Mouse (Mus musculus): ENCODE measurements at regions not wholly inside any gene's neighbourhood (a gene's known extent, or its start where the extent isn't known, plus 50 kb on each side); places are given as distances from the start of the nearest gene placed in this dataset.

GRCm38 (mm10) chr10:17287141-17287540 is 435.9 kb upstream of the Cited2 start:
- ATAC-seq (ENCODE audit: low FRiP score) = no peak
- Histone ChIP-seq H3K9ac (no peak overlapping the region), H3K36me3 (replicated peaks) (no peaks in the 10 kb centered on the region), H3K9me3 (no peaks in the 10 kb centered on the region), H3K4me1 (no peaks in the 10 kb centered on the region; the same call in 1 of the 2 replicates), H3K27ac (no peak overlapping the region), H3K4me3 (replicated peaks) (no peak overlapping the region), H3K4me2 (no peak overlapping the region), H3K27me3 (no peaks in the 10 kb centered on the region)
- 73% methylated on average over 2 of the region's 2 CpGs for WGBS

- no peak for ATAC-seq (ENCODE audit: low FRiP score)
- H3K27ac ChIP-seq = no peak overlapping the region
Observed at GRCm38 (mm10) chr10:17288231-17288630, 434.8 kb upstream of the Cited2 start.

GRCm38 (mm10) chr10:17292331-17292730 is 430.7 kb upstream of the Cited2 start:
- no peaks in the 10 kb centered on the region for H3K36me3 ChIP-seq (replicated peaks)
- no peak overlapping the region for H3K4me2 ChIP-seq
- no peaks in the 10 kb centered on the region for H3K9me3 ChIP-seq
- no peak overlapping the region for H3K27ac ChIP-seq
- no peaks in the 10 kb centered on the region for H3K27me3 ChIP-seq
- no peak for ATAC-seq (ENCODE audit: low FRiP score)
- H3K4me1 ChIP-seq = no peaks in the 10 kb centered on the region; the same call in 1 of the 2 replicates
- no peak overlapping the region for H3K4me3 ChIP-seq (replicated peaks)
- H3K9ac ChIP-seq = no peak overlapping the region
- WGBS = 89% methylated on average over 6 of the region's 6 CpGs

More at GRCm38 (mm10) chr10:17288231-17288630, 434.8 kb upstream of the Cited2 start:
- H3K27me3 ChIP-seq = no peaks in the 10 kb centered on the region
- no peak overlapping the region for H3K9ac ChIP-seq
- H3K9me3 ChIP-seq = no peaks in the 10 kb centered on the region
- no peak overlapping the region for H3K4me3 ChIP-seq (replicated peaks)
- H3K4me1 ChIP-seq = no peaks in the 10 kb centered on the region; the same call in 1 of the 2 replicates
- no peaks in the 10 kb centered on the region for H3K36me3 ChIP-seq (replicated peaks)
- H3K4me2 ChIP-seq = no peak overlapping the region
- WGBS = 9% methylated on average over 2 of the region's 2 CpGs

- Histone ChIP-seq H3K4me3 (replicated peaks) (no peak overlapping the region), H3K4me2 (no peak overlapping the region), H3K9me3 (no peaks in the 10 kb centered on the region), H3K4me1 (no peaks in the 10 kb centered on the region), H3K27me3 (no peaks in the 10 kb centered on the region), H3K27ac (no peak overlapping the region), H3K9ac (no peak overlapping the region), H3K36me3 (replicated peaks) (no peaks in the 10 kb centered on the region)
- 90% methylated on average over 3 of the region's 3 CpGs for WGBS
- no peak for ATAC-seq (ENCODE audit: low FRiP score)
Observed at GRCm38 (mm10) chr10:17294440-17294839, 428.6 kb upstream of the Cited2 start.

GRCm38 (mm10) chr10:17295157-17295556 is 427.9 kb upstream of the Cited2 start:
- Histone ChIP-seq H3K27me3 (no peaks in the 10 kb centered on the region), H3K36me3 (replicated peaks) (no peaks in the 10 kb centered on the region), H3K4me2 (no peak overlapping the region), H3K9me3 (no peaks in the 10 kb centered on the region), H3K27ac (no peak overlapping the region), H3K4me1 (no peaks in the 10 kb centered on the region), H3K9ac (no peak overlapping the region), H3K4me3 (replicated peaks) (no peak overlapping the region)
- no peak for ATAC-seq (ENCODE audit: low FRiP score)
- 87% methylated on average over 3 of the region's 3 CpGs for WGBS

- ATAC-seq (ENCODE audit: low FRiP score) = no peak
- Histone ChIP-seq H3K36me3 (replicated peaks) (no peaks in the 10 kb centered on the region), H3K9me3 (no peaks in the 10 kb centered on the region), H3K27me3 (no peaks in the 10 kb centered on the region), H3K27ac (no peak overlapping the region), H3K9ac (no peak overlapping the region), H3K4me1 (no peaks in the 10 kb centered on the region), H3K4me3 (replicated peaks) (no peak overlapping the region), H3K4me2 (no peak overlapping the region)
- WGBS = 28% methylated on average over 6 of the region's 6 CpGs
Observed at GRCm38 (mm10) chr10:17299600-17299999, 423.4 kb upstream of the Cited2 start.

- Histone ChIP-seq H3K4me3 (replicated peaks) (no peak overlapping the region), H3K27ac (no peak overlapping the region), H3K9me3 (no peaks in the 10 kb centered on the region), H3K36me3 (replicated peaks) (no peaks in the 10 kb centered on the region), H3K4me2 (no peak overlapping the region), H3K4me1 (peaks cover 21% of the 10 kb centered on the region), H3K9ac (no peak overlapping the region), H3K27me3 (no peaks in the 10 kb centered on the region)
- 87% methylated on average over 3 of the region's 3 CpGs for WGBS
- no peak for ATAC-seq (ENCODE audit: low FRiP score)
Observed at GRCm38 (mm10) chr10:17326724-17327123, 396.3 kb upstream of the Cited2 start.

GRCm38 (mm10) chr10:17330904-17331606 is 392.0 kb upstream of the Cited2 start:
- peak overlapping the region; percentile 34 for H3K4me3 ChIP-seq (replicated peaks)
- peak overlapping the region; percentile 93 for H3K27ac ChIP-seq
- ATAC-seq (ENCODE audit: low FRiP score) = peak; percentile 79
- peak overlapping the region; percentile 49; the same call in 1 of the 2 replicates for H3K9ac ChIP-seq
- peak overlapping the region; percentile 58 for H3K4me2 ChIP-seq
- H3K27me3 ChIP-seq = no peaks in the 10 kb centered on the region
- H3K4me1 ChIP-seq = peaks cover 43% of the 10 kb centered on the region
- WGBS = 2% methylated on average over 6 of the region's 6 CpGs
- no peaks in the 10 kb centered on the region for H3K9me3 ChIP-seq
- no peaks in the 10 kb centered on the region for H3K36me3 ChIP-seq (replicated peaks)

GRCm38 (mm10) chr10:17331607-17332008 is 391.4 kb upstream of the Cited2 start:
- WGBS = 1% methylated on average over 7 of the region's 7 CpGs
- ATAC-seq (ENCODE audit: low FRiP score) = peak; percentile 73
- H3K9me3 ChIP-seq = no peaks in the 10 kb centered on the region

GRCm38 (mm10) chr10:17332025-17332767 is 390.8 kb upstream of the Cited2 start:
- peaks cover 43% of the 10 kb centered on the region for H3K4me1 ChIP-seq
- peak overlapping the region; percentile 58 for H3K4me2 ChIP-seq
- no peaks in the 10 kb centered on the region for H3K27me3 ChIP-seq
- peak overlapping the region; percentile 93 for H3K27ac ChIP-seq
- H3K9me3 ChIP-seq = no peaks in the 10 kb centered on the region
- WGBS = 11% methylated on average over 6 of the region's 6 CpGs
- H3K4me3 ChIP-seq (replicated peaks) = no peak overlapping the region
- no peaks in the 10 kb centered on the region for H3K36me3 ChIP-seq (replicated peaks)
- peak; percentile 51 for ATAC-seq (ENCODE audit: low FRiP score)
- peak overlapping the region; percentile 49; the same call in 1 of the 2 replicates for H3K9ac ChIP-seq

More at GRCm38 (mm10) chr10:17331607-17332008, 391.4 kb upstream of the Cited2 start:
- Histone ChIP-seq H3K27me3 (no peaks in the 10 kb centered on the region), H3K36me3 (replicated peaks) (no peaks in the 10 kb centered on the region), H3K27ac (peak overlapping the region; percentile 93), H3K4me3 (replicated peaks) (peak overlapping the region; percentile 34), H3K4me1 (peaks cover 43% of the 10 kb centered on the region), H3K4me2 (peak overlapping the region; percentile 58), H3K9ac (peak overlapping the region; percentile 49; the same call in 1 of the 2 replicates)

- Histone ChIP-seq H3K36me3 (replicated peaks) (no peaks in the 10 kb centered on the region), H3K27me3 (no peaks in the 10 kb centered on the region), H3K4me1 (peaks cover 43% of the 10 kb centered on the region), H3K9ac (no peak overlapping the region), H3K4me3 (replicated peaks) (no peak overlapping the region), H3K9me3 (no peaks in the 10 kb centered on the region), H3K4me2 (no peak overlapping the region), H3K27ac (0 out of 2 replicates have a peak overlapping the region, but pooled peaks have one; percentile 9)
- 16% methylated on average over 3 of the region's 3 CpGs for WGBS
- ATAC-seq (ENCODE audit: low FRiP score) = no peak
Observed at GRCm38 (mm10) chr10:17332986-17333385, 390.0 kb upstream of the Cited2 start.

GRCm38 (mm10) chr10:17333676-17334075 is 389.3 kb upstream of the Cited2 start:
- Histone ChIP-seq H3K4me2 (no peak overlapping the region), H3K27me3 (no peaks in the 10 kb centered on the region), H3K9me3 (no peaks in the 10 kb centered on the region), H3K4me3 (replicated peaks) (no peak overlapping the region), H3K4me1 (peaks cover 43% of the 10 kb centered on the region), H3K27ac (no peak overlapping the region), H3K36me3 (replicated peaks) (no peaks in the 10 kb centered on the region), H3K9ac (no peak overlapping the region)
- WGBS = 9% methylated on average over 6 of the region's 6 CpGs
- ATAC-seq (ENCODE audit: low FRiP score) = 0 out of 2 replicates have a peak, but pooled peaks have one; percentile 1
